Comparison of ENCODE assay signal across 10 mouse cellular contexts in the genomic region with DNA sequence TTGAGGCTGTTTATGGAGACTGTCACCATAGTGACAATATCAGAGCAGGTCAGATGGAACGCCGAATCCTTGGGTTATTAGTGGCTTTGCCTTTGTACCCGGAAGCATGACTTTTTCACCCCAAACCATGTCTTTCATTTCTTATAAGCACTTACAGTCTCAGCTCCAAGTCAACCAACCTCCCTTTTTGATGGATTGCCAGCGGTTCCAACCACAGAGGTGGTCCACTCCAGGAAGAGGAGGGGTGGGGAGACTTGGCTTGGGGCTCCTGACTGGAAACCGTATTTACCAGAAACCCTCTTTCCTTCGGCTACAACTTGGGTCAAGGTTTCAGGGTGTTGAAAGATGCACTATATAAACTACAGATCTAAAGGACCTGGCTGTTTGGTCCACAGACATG. TPM values are rescaled to one million over a fixed set of nuclear protein-coding genes. Genes with fewer than 3 reads are reported as not detected.
DNase-seq lines count a peak whose midpoint lies in the region; ATAC-seq and TF ChIP-seq lines count a peak whose summit lies in the region.
"Had no signal": no experiment of that assay in that cellular context is flagged by ENCODE, and none has a peak within 500 bp of the region (broad histone marks: within the 10 kb centered on the region; RNA-seq: fewer than 3 reads in every experiment).

No protein-coding gene starts in this region.

- WGBS in heart, embryonic 14.5 days = 55% methylated on average over 6 of the region's 6 CpGs
- 59% methylated on average over 6 of the region's 6 CpGs for WGBS in heart, embryonic 11.5 days (ENCODE audit: insufficient replicate concordance)
- 32% methylated on average over 6 of the region's 6 CpGs for WGBS in kidney, adult 2 months
- WGBS in midbrain, embryonic 13.5 days = 78% methylated on average over 6 of the region's 6 CpGs
- 72% methylated on average over 6 of the region's 6 CpGs for WGBS in midbrain, postnatal 0 days

- H3K4me3 ChIP-seq in heart, embryonic 14.5 days (ENCODE audit: control insufficient read depth in 1 of 2, insufficient read depth in 1 of 2, low read depth in 1 of 2, low read length in 2 of 2) = no peak overlapping the region
- H3K4me3 ChIP-seq in heart, embryonic 11.5 days (ENCODE audit: low read depth, low read length) = no peak overlapping the region
- H3K4me3 ChIP-seq in kidney, adult 2 months (ENCODE audit: insufficient read depth, low read depth, low read length) = no peak overlapping the region
- H3K4me3 ChIP-seq in midbrain, embryonic 13.5 days (replicated peaks) = no peak overlapping the region
- no peak overlapping the region for H3K4me3 ChIP-seq in midbrain, postnatal 0 days (ENCODE audit: low read depth, low read length)

- H3K36me3 ChIP-seq in heart, embryonic 14.5 days (ENCODE audit: control insufficient read depth, insufficient read depth, low read length) = no peaks in the 10 kb centered on the region
- H3K36me3 ChIP-seq in heart, embryonic 11.5 days (ENCODE audit: control insufficient read depth, insufficient read depth, low read length) = no peaks in the 10 kb centered on the region
- H3K36me3 ChIP-seq in kidney, adult 2 months (ENCODE audit: control insufficient read depth, insufficient read depth, low read length) = no peaks in the 10 kb centered on the region
- no peaks in the 10 kb centered on the region for H3K36me3 ChIP-seq in midbrain, embryonic 13.5 days
- no peaks in the 10 kb centered on the region for H3K36me3 ChIP-seq in midbrain, postnatal 0 days (ENCODE audit: insufficient read depth, low read length)

- H3K9ac ChIP-seq in heart, embryonic 14.5 days (ENCODE audit: low read length) = no peak overlapping the region
- no peak overlapping the region for H3K9ac ChIP-seq in heart, embryonic 11.5 days (ENCODE audit: low read depth, low read length)
- H3K9ac ChIP-seq in midbrain, embryonic 13.5 days (replicated peaks) = no peak overlapping the region
- no peak overlapping the region for H3K9ac ChIP-seq in midbrain, postnatal 0 days (replicated peaks; ENCODE audit: low read length, poor library complexity, severe bottlenecking)

- peak; percentile 42 for DNase-seq in fibroblast of lung, adult 2 months (ENCODE audit: low read depth)
- DNase-seq in kidney, adult 2 months = peak; percentile 67
- DNase-seq in lung, postnatal 36 days = peak; percentile 81
- no peak for DNase-seq in midbrain, postnatal 0 days (ENCODE audit: low spot score)
- DNase-seq: thymus, postnatal 14 days had no signal

- no peak for TF ChIP-seq POLR2A in kidney, adult 2 months (IDR thresholded peaks at IDR 0.05; ENCODE audit: low read depth, low read length)

- peaks cover 6 to 11% of the 10 kb centered on the region in 2 experiments; a peak in 3 of 4 replicates for H3K4me1 ChIP-seq in heart, embryonic 14.5 days (ENCODE audit: control insufficient read depth in 2 of 2, insufficient read depth in 2 of 2, low read length in 2 of 2)
- H3K4me1 ChIP-seq in heart, embryonic 11.5 days (ENCODE audit: control insufficient read depth, insufficient read depth, low read length) = no peaks in the 10 kb centered on the region; the same call in 1 of the 2 replicates
- peaks cover 10% of the 10 kb centered on the region; the same call in 1 of the 2 replicates for H3K4me1 ChIP-seq in kidney, adult 2 months (ENCODE audit: control insufficient read depth, insufficient read depth, low read length)
- H3K4me1 ChIP-seq in midbrain, embryonic 13.5 days (replicated peaks) = 0 out of 2 replicates have a peak, but pooled peaks cover 4% of the 10 kb centered on the region
- no peaks in the 10 kb centered on the region for H3K4me1 ChIP-seq in midbrain, postnatal 0 days (ENCODE audit: insufficient read depth, low read length)

- no peaks in the 10 kb centered on the region for H3K27me3 ChIP-seq in heart, embryonic 14.5 days (ENCODE audit: control insufficient read depth, insufficient read depth, low read length)
- no peaks in the 10 kb centered on the region for H3K27me3 ChIP-seq in heart, embryonic 11.5 days (ENCODE audit: control insufficient read depth, insufficient read depth, low read length)
- H3K27me3 ChIP-seq in kidney, adult 2 months (replicated peaks; ENCODE audit: control insufficient read depth, insufficient read depth, low read length) = no peaks in the 10 kb centered on the region
- no peaks in the 10 kb centered on the region for H3K27me3 ChIP-seq in midbrain, embryonic 13.5 days
- no peaks in the 10 kb centered on the region for H3K27me3 ChIP-seq in midbrain, postnatal 0 days (ENCODE audit: insufficient read depth, low read length)

- no peaks in the 10 kb centered on the region for H3K9me3 ChIP-seq in heart, embryonic 14.5 days (ENCODE audit: control insufficient read depth, low read length)
- H3K9me3 ChIP-seq in heart, embryonic 11.5 days (replicated peaks; ENCODE audit: control insufficient read depth, low read length) = peaks cover 3% of the 10 kb centered on the region
- 0 out of 2 replicates have a peak, but pooled peaks cover 3% of the 10 kb centered on the region for H3K9me3 ChIP-seq in midbrain, embryonic 13.5 days
- no peaks in the 10 kb centered on the region for H3K9me3 ChIP-seq in midbrain, postnatal 0 days (ENCODE audit: low read length)

- no peak for ATAC-seq in heart, embryonic 14.5 days (ENCODE audit: insufficient number of reproducible peaks, insufficient read depth, low FRiP score, low read depth)
- ATAC-seq in heart, embryonic 11.5 days (replicated peaks; ENCODE audit: insufficient number of reproducible peaks, low FRiP score, low TSS enrichment) = no peak
- no peak for ATAC-seq in midbrain, embryonic 13.5 days
- no peak for ATAC-seq in midbrain, postnatal 0 days (ENCODE audit: low FRiP score)
- no peak for ATAC-seq in inflammation-experienced regulatory T-cells, adult 6 months
- ATAC-seq: midbrain, embryonic 16.5 days had no signal

- H3K27ac ChIP-seq in heart, embryonic 14.5 days (replicated peaks in 1 of 2; ENCODE audit: control insufficient read depth in 1 of 2, insufficient read depth in 1 of 2, low read depth in 2 of 2, low read length in 2 of 2) = no peak overlapping the region
- H3K27ac ChIP-seq in heart, embryonic 11.5 days (ENCODE audit: low read depth, low read length) = no peak overlapping the region
- H3K27ac ChIP-seq in kidney, adult 2 months (ENCODE audit: insufficient read depth, low read depth, low read length) = peak overlapping the region; percentile 49
- no peak overlapping the region for H3K27ac ChIP-seq in midbrain, embryonic 13.5 days
- H3K27ac ChIP-seq in midbrain, postnatal 0 days (ENCODE audit: low read depth, low read length) = no peak overlapping the region

- no peak for TF ChIP-seq CTCF in kidney, adult 2 months (conservative IDR thresholded peaks at IDR 0.05; ENCODE audit: insufficient read depth, insufficient read length, low read depth, low read length)
- no peak for TF ChIP-seq CTCF in midbrain, postnatal 0 days (IDR thresholded peaks at IDR 0.05)

- 0 out of 2 replicates have a peak overlapping the region, but pooled peaks have one; percentile 2 for H3K4me2 ChIP-seq in heart, embryonic 14.5 days (ENCODE audit: low read length)
- H3K4me2 ChIP-seq in heart, embryonic 11.5 days = no peak overlapping the region
- H3K4me2 ChIP-seq in midbrain, embryonic 13.5 days (replicated peaks) = no peak overlapping the region
- H3K4me2 ChIP-seq in midbrain, postnatal 0 days (ENCODE audit: low read depth, low read length, poor library complexity, severe bottlenecking) = no peak overlapping the region

RNA-seq across cellular contexts. Expression of a gene that starts 16.7 kb away (rescaled TPM):
- polyA plus RNA-seq in heart, embryonic 14.5 days (2014; fragmentation: Nextera tagmentation; extraction: Ambion mirVana) = 292 and 301 TPM in 2 replicates
- 316 and 319 TPM in 2 replicates for polyA plus RNA-seq in heart, embryonic 11.5 days (2014; fragmentation: Nextera tagmentation; extraction: Ambion mirVana)
- polyA plus RNA-seq in kidney, adult 2 months (2012; rRNA removed) = 102 and 134 TPM in 2 replicates
- polyA plus RNA-seq in midbrain, embryonic 13.5 days (2015; fragmentation: Nextera tagmentation; extraction: Ambion mirVana) = 321 and 324 TPM in 2 replicates
- total RNA-seq in midbrain, postnatal 0 days (2014; rRNA removed) = 84.0 and 108 TPM in 2 replicates
- polyA plus RNA-seq in midbrain, postnatal 0 days (2015; fragmentation: Nextera tagmentation; extraction: Ambion mirVana) = 308 and 309 TPM in 2 replicates
- polyA plus RNA-seq in inflammation-experienced regulatory T-cells, adult 6 months (2017; shearing (Covaris generic)) = 100 to 1,000 TPM; 536 to 831 (median 607) TPM

RNA-seq across cellular contexts. Expression of a gene that starts 45.1 kb away (rescaled TPM):
- polyA plus RNA-seq in heart, embryonic 14.5 days (2014; fragmentation: Nextera tagmentation; extraction: Ambion mirVana) = 761 and 765 TPM in 2 replicates
- 649 and 675 TPM in 2 replicates for polyA plus RNA-seq in heart, embryonic 11.5 days (2014; fragmentation: Nextera tagmentation; extraction: Ambion mirVana)
- 100 and 157 TPM in 2 replicates for polyA plus RNA-seq in kidney, adult 2 months (2012; rRNA removed)
- 414 and 419 TPM in 2 replicates for polyA plus RNA-seq in midbrain, embryonic 13.5 days (2015; fragmentation: Nextera tagmentation; extraction: Ambion mirVana)
- total RNA-seq in midbrain, postnatal 0 days (2014; rRNA removed) = 21.9 and 31.0 TPM in 2 replicates
- 377 and 397 TPM in 2 replicates for polyA plus RNA-seq in midbrain, postnatal 0 days (2015; fragmentation: Nextera tagmentation; extraction: Ambion mirVana)
- polyA plus RNA-seq in inflammation-experienced regulatory T-cells, adult 6 months (2017; shearing (Covaris generic)) = 100 to 1,000 TPM; 341 to 392 (median 352) TPM
